Mouse (Mus musculus) lung, adult 2 months (tissue): Measurements from ENCODE around the gene Ddrgk1.

ENCODE experiments used
- CTCF ChIP-seq: fragments of 200-500 bp; IDR thresholded peaks from 2 replicates; pipeline ENCODE4 v1.5.1; 2011; ENCODE audit warnings: mild to moderate bottlenecking, low read length, control low read depth; ENCODE audit not compliant: insufficient read depth
- POLR2A ChIP-seq: fragments of 200-500 bp; IDR thresholded peaks from 2 replicates; pipeline ENCODE4 v1.6.1; 2011; ENCODE audit warnings: low read depth, mild to moderate bottlenecking, control low read depth, low read length, borderline replicate concordance; ENCODE audit errors: extremely low read depth

GRCm38 (mm10) chr2:130689011-130689410 lies 24.6 kb upstream of the Ddrgk1 start:
- TF ChIP-seq CTCF (no peak), POLR2A (no peak)
